Mouse (Mus musculus): ENCODE measurements around the gene Serpine3. TPM values are rescaled to one million over a fixed set of nuclear protein-coding genes. Genes with fewer than 3 reads are reported as not detected.

The Serpine3 gene
- polyA plus RNA-seq, 1 experiment from 2014 or later: not detected

DNA sequence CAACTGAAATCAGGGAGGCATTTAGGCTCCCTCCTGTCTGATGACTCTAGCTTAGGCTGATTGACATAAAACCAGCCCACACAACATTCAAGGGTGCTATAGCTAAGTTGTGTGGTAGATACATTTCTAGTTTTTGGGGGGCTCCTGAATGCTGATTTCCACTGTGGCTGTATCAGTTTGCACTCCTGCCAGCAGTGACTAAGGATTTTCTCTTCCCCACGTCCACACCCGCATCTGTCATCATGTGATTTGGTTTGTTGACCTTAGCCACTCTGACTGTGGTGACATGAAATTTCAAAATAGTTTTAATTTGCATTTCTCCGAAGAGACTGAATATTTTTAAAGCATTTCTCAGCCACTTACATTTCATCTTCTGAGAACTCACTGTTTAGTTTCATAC is 6.0 kb upstream of the Serpine3 start:
- no peak for ATAC-seq

GRCm38 (mm10) chr14:62662381-62662780 is 1.1 kb upstream of the Serpine3 start:
- ATAC-seq: no peak

More for the DNA sequence above, 6.0 kb upstream of the Serpine3 start:
- Histone ChIP-seq H3K4me2 (no peak overlapping the region), H3K9ac (no peak overlapping the region), H3K36me3 (ENCODE audit: poor library complexity, severe bottlenecking) (no peaks in the 10 kb centered on the region), H3K27ac (no peak overlapping the region), H3K27me3 (no peaks in the 10 kb centered on the region), H3K9me3 (replicated peaks) (no peaks in the 10 kb centered on the region), H3K4me3 (no peak overlapping the region), H3K4me1 (no peaks in the 10 kb centered on the region)
- 91% methylated on average over 3 of the region's 3 CpGs for WGBS

DNA sequence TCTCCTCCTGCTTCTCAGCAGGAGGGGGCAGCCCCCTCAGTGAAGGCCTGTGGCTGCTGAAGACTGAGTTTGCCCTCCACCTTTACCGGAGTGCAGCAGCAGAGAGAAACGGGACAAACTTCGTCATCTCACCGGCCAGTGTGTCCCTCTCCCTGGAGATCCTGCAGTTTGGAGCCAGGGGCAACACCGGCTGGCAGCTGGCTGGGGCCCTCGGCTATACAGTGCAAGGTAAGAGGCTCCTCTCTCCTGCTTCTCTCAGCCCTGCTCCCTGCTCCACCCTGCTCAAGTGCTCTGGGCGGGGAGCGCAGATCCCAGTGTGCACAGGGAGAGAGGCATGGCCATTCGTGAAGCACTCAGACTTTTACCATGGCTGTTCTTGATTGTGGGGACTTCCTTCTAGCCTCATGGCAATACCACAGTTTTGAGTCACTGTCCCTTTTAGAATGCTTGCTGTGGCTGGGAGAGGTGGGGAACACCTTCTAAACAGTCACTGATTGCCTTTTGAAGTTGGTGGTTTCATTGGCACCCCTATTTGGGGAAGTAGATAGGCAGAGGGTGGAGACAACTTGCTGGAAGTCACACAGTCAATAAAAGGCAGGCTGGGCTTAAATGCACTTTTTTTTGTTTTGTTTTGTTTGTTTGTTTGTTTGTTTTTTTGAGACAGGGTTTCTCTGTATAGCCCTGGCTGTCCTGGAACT is 1.7 kb downstream of the Serpine3 start:
- no peaks in the 10 kb centered on the region for H3K27me3 ChIP-seq
- no peaks in the 10 kb centered on the region for H3K9me3 ChIP-seq (replicated peaks)
- 54% methylated on average over 9 of the region's 9 CpGs for WGBS
- H3K4me3 ChIP-seq: no peak overlapping the region
- ATAC-seq: no peak
- H3K27ac ChIP-seq: no peak overlapping the region
- H3K9ac ChIP-seq: no peak overlapping the region
- no peaks in the 10 kb centered on the region for H3K4me1 ChIP-seq
- no peak overlapping the region for H3K4me2 ChIP-seq
- no peaks in the 10 kb centered on the region for H3K36me3 ChIP-seq (ENCODE audit: poor library complexity, severe bottlenecking)

More at GRCm38 (mm10) chr14:62662381-62662780, 1.1 kb upstream of the Serpine3 start:
- no peaks in the 10 kb centered on the region for H3K9me3 ChIP-seq (replicated peaks)
- no peaks in the 10 kb centered on the region for H3K36me3 ChIP-seq (ENCODE audit: poor library complexity, severe bottlenecking)
- H3K4me2 ChIP-seq: no peak overlapping the region
- H3K4me1 ChIP-seq: no peaks in the 10 kb centered on the region
- H3K27me3 ChIP-seq: no peaks in the 10 kb centered on the region
- no peak overlapping the region for H3K27ac ChIP-seq
- no peak overlapping the region for H3K4me3 ChIP-seq
- 88% methylated on average over 6 of the region's 6 CpGs for WGBS
- H3K9ac ChIP-seq: no peak overlapping the region

GRCm38 (mm10) chr14:62673646-62674045 is 10.2 kb downstream of the Serpine3 start:
- Histone ChIP-seq H3K27me3 (no peaks in the 10 kb centered on the region), H3K9me3 (replicated peaks) (no peaks in the 10 kb centered on the region), H3K4me3 (no peak overlapping the region), H3K4me2 (no peak overlapping the region), H3K9ac (no peak overlapping the region), H3K4me1 (no peaks in the 10 kb centered on the region), H3K27ac (no peak overlapping the region), H3K36me3 (ENCODE audit: poor library complexity, severe bottlenecking) (no peaks in the 10 kb centered on the region)
- no peak for ATAC-seq
- 95% methylated on average over 3 of the region's 3 CpGs for WGBS

GRCm38 (mm10) chr14:62718161-62718560 is 54.7 kb downstream of the Serpine3 start:
- Histone ChIP-seq H3K27me3 (no peaks in the 10 kb centered on the region), H3K4me3 (no peak overlapping the region), H3K9me3 (replicated peaks) (no peaks in the 10 kb centered on the region), H3K36me3 (ENCODE audit: poor library complexity, severe bottlenecking) (peaks cover 16% of the 10 kb centered on the region), H3K27ac (no peak overlapping the region), H3K4me2 (no peak overlapping the region), H3K9ac (no peak overlapping the region), H3K4me1 (no peaks in the 10 kb centered on the region)
- 80% methylated on average over 2 of the region's 2 CpGs for WGBS
- ATAC-seq: no peak

- Histone ChIP-seq H3K27ac (no peak overlapping the region), H3K27me3 (no peaks in the 10 kb centered on the region), H3K4me1 (no peaks in the 10 kb centered on the region), H3K4me3 (no peak overlapping the region), H3K4me2 (no peak overlapping the region), H3K9ac (no peak overlapping the region), H3K9me3 (replicated peaks) (no peaks in the 10 kb centered on the region), H3K36me3 (ENCODE audit: poor library complexity, severe bottlenecking) (no peaks in the 10 kb centered on the region)
- 87% methylated on average over 1 of the region's 1 CpGs for WGBS
- no peak for ATAC-seq
Measured at GRCm38 (mm10) chr14:62721625-62722024, 58.2 kb downstream of the Serpine3 start.

GRCm38 (mm10) chr14:62724560-62724959 is 61.1 kb downstream of the Serpine3 start:
- H3K9ac ChIP-seq: no peak overlapping the region

DNA sequence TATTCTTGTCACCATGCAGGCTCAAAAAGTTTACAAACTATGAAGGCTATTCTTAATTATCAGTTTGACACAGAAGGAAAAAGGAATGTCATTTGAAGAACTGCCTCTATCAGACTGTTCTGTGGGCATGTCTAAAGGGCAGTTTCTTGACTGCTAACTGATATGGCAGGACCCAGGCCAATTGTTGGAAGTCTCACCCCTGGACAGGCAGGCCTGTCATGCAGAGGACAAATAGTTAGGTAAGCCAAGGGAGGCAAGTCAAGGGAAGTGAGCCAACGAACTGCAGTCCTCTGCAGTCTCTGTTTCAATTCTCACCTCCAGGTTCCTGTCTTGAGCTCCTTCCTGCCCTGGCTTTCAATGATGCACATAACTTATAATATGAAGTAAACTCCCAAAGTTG is 68.4 kb downstream of the Serpine3 start:
- H3K27me3 ChIP-seq: no peaks in the 10 kb centered on the region
- H3K27ac ChIP-seq: no peak overlapping the region
- 78% methylated on average over 1 of the region's 1 CpGs for WGBS
- peaks cover 15% of the 10 kb centered on the region; the same call in 1 of the 2 replicates for H3K36me3 ChIP-seq (ENCODE audit: poor library complexity, severe bottlenecking)
- H3K9ac ChIP-seq: no peak overlapping the region
- no peak overlapping the region for H3K4me3 ChIP-seq
- ATAC-seq: no peak
- no peaks in the 10 kb centered on the region for H3K9me3 ChIP-seq (replicated peaks)
- no peak overlapping the region for H3K4me2 ChIP-seq
- H3K4me1 ChIP-seq: no peaks in the 10 kb centered on the region

More at GRCm38 (mm10) chr14:62724560-62724959, 61.1 kb downstream of the Serpine3 start:
- Histone ChIP-seq H3K36me3 (ENCODE audit: poor library complexity, severe bottlenecking) (no peaks in the 10 kb centered on the region), H3K9me3 (replicated peaks) (no peaks in the 10 kb centered on the region), H3K4me1 (no peaks in the 10 kb centered on the region), H3K4me2 (no peak overlapping the region), H3K4me3 (no peak overlapping the region), H3K27ac (no peak overlapping the region), H3K27me3 (no peaks in the 10 kb centered on the region)
- ATAC-seq: no peak

DNA sequence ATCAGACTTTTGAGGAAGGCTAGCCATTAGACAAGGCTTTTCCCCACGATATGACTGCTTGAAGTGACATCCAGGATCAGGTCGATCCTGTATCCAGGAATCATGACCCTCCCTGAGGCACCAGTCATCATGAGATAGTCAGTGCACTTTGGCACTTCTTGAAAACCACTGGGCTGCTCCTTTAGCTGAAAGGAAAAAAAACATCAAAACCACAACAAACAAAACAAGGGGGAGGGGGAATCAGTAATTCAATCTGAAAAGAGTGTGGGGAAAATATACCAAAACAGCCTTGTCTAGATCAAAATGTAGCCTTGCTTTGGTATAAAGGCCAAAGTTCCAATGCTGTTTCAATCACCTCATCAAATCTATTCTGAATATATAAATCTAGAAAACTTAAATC is 70.2 kb downstream of the Serpine3 start:
- H3K27ac ChIP-seq: no peak overlapping the region
- ATAC-seq: no peak
- H3K27me3 ChIP-seq: no peaks in the 10 kb centered on the region
- no peak overlapping the region for H3K9ac ChIP-seq
- peaks cover 15% of the 10 kb centered on the region; the same call in 1 of the 2 replicates for H3K36me3 ChIP-seq (ENCODE audit: poor library complexity, severe bottlenecking)
- WGBS: 90% methylated on average over 2 of the region's 2 CpGs
- H3K9me3 ChIP-seq (replicated peaks): no peaks in the 10 kb centered on the region
- no peak overlapping the region for H3K4me2 ChIP-seq
- no peaks in the 10 kb centered on the region for H3K4me1 ChIP-seq
- H3K4me3 ChIP-seq: no peak overlapping the region

DNA sequence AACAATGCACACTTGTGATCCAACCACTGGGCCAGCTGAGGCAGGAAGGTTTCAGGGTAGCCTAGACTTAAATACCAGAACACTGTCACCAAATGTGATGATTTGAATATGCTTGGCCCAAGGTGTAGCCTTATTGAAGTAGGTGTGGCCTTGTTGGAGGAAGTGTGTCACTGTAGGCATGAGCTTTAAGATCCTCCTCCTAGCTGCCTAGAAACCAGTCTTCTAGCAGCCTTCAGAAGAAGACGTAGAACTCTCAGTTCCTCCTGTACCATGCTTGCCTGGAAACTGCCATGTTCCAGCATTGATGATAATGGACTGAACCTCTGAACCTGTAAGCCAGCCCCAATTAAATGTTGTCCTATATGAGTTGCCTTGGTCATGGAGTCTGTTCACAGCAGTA is 72.2 kb downstream of the Serpine3 start:
- no peak overlapping the region for H3K4me3 ChIP-seq
- H3K9ac ChIP-seq: no peak overlapping the region
- H3K9me3 ChIP-seq (replicated peaks): no peaks in the 10 kb centered on the region
- H3K4me2 ChIP-seq: no peak overlapping the region
- no peak for ATAC-seq
- H3K4me1 ChIP-seq: no peaks in the 10 kb centered on the region
- 92% methylated on average over 1 of the region's 1 CpGs for WGBS
- H3K27ac ChIP-seq: no peak overlapping the region
- H3K27me3 ChIP-seq: no peaks in the 10 kb centered on the region
- peaks cover 18% of the 10 kb centered on the region; the same call in 1 of the 2 replicates for H3K36me3 ChIP-seq (ENCODE audit: poor library complexity, severe bottlenecking)

Other genes starting within 250 kb of the Serpine3 start
- gene Gucy1b2, start 207.4 kb upstream of the Serpine3 start, polyA plus RNA-seq (2015; fragmentation: Nextera tagmentation; extraction: Ambion mirVana): 4.6 and 5.1 TPM in 2 replicates
- 22.7 and 23.9 TPM in 2 replicates for gene Fam124a, start 107.9 kb upstream of the Serpine3 start, polyA plus RNA-seq (2015; fragmentation: Nextera tagmentation; extraction: Ambion mirVana)
- gene Gm4131, start 96.7 kb upstream of the Serpine3 start, polyA plus RNA-seq (2015; fragmentation: Nextera tagmentation; extraction: Ambion mirVana): 0.14 TPM in 1 of 2 replicates, not detected in the other
- gene Ints6, start 97.5 kb downstream of the Serpine3 start, polyA plus RNA-seq (2015; fragmentation: Nextera tagmentation; extraction: Ambion mirVana): 17.9 and 19.4 TPM in 2 replicates
- 7.3 and 8.5 TPM in 2 replicates for gene Wdfy2, start 174.0 kb downstream of the Serpine3 start, polyA plus RNA-seq (2015; fragmentation: Nextera tagmentation; extraction: Ambion mirVana)

Measured in forebrain, embryonic 13.5 days (tissue).